Mouse (Mus musculus) myocyte (in vitro differentiated cells): Measurements from ENCODE around the gene Epsti1. TPM values are rescaled to one million over a fixed set of nuclear protein-coding genes. Genes with fewer than 3 reads are reported as not detected.
A peak's percentile ranks its signal among the peaks of the same experiment; 100 is the strongest.

Experiments
- H3K27me3 ChIP-seq: one replicate; pipeline ENCODE4 v1.6.1; 2011; ENCODE audit not compliant: control insufficient read depth, insufficient read depth, insufficient read length
- H3K36me3 ChIP-seq: one replicate; pipeline ENCODE4 v1.6.1; 2011; ENCODE audit not compliant: control insufficient read depth, insufficient read depth
- H3K4me2 ChIP-seq: one replicate; pipeline ENCODE4 v1.6.1; 2011; ENCODE audit warnings: low read depth, control low read depth
- H3K4me3 ChIP-seq: one replicate; pipeline ENCODE4 v1.5.1; 2011; ENCODE audit warnings: mild to moderate bottlenecking, control low read depth, moderate library complexity
- H3K79me2 ChIP-seq: one replicate; pipeline ENCODE4 v1.6.1; 2011; ENCODE audit not compliant: control insufficient read depth, insufficient read depth
- H3ac ChIP-seq: one replicate; pipeline ENCODE4 v1.6.1; 2011; ENCODE audit not compliant: control insufficient read depth, insufficient read length
- CEBPB ChIP-seq: IDR thresholded peaks from 2 replicates; pipeline ENCODE4 v1.6.1; 2011; ENCODE audit warnings: mild to moderate bottlenecking, moderate library complexity; ENCODE audit not compliant: poor library complexity, insufficient read depth, severe bottlenecking
- E2F4 ChIP-seq: IDR thresholded peaks from one replicate; pipeline ENCODE4 v1.6.1; 2011; ENCODE audit warnings: mild to moderate bottlenecking, control low read depth, moderate library complexity; ENCODE audit not compliant: insufficient read depth
- MAX ChIP-seq: IDR thresholded peaks from one replicate; pipeline ENCODE4 v1.6.1; 2011; ENCODE audit warnings: low read depth, mild to moderate bottlenecking, control low read depth
- MYOD1 ChIP-seq, 3 experiments: IDR thresholded peaks; one replicate each; pipeline ENCODE4 v1.6.1; 2011; ENCODE audit warnings: control low read depth in 2 of 3, low read depth in 2 of 3, mild to moderate bottlenecking in 2 of 3, moderate library complexity in 1 of 3; ENCODE audit not compliant: insufficient read length in 2 of 3, control insufficient read depth in 1 of 3
- MYOG ChIP-seq, 3 experiments: IDR thresholded peaks; one replicate each; pipeline ENCODE4 v1.6.1; 2011; ENCODE audit warnings: control low read depth in 2 of 3, low read depth in 2 of 3, mild to moderate bottlenecking in 2 of 3; ENCODE audit not compliant: insufficient read length in 2 of 3, control insufficient read depth in 1 of 3, insufficient read depth in 1 of 3
- POLR2A ChIP-seq: IDR thresholded peaks from one replicate; pipeline ENCODE4 v1.6.1; 2011; ENCODE audit warnings: low read depth, mild to moderate bottlenecking, control low read depth, moderate library complexity; ENCODE audit not compliant: insufficient read length
- POLR2AphosphoS2 ChIP-seq: IDR thresholded peaks from one replicate; pipeline ENCODE4 v1.6.1; 2011; ENCODE audit warnings: low read depth, control low read depth; ENCODE audit not compliant: insufficient read length
- REST ChIP-seq: IDR thresholded peaks from one replicate; pipeline ENCODE4 v1.6.1; 2011; ENCODE audit warnings: mild to moderate bottlenecking, control low read depth, moderate library complexity; ENCODE audit not compliant: insufficient read depth, insufficient read length
- SRF ChIP-seq: IDR thresholded peaks from one replicate; pipeline ENCODE4 v1.6.1; 2011; ENCODE audit warnings: low read depth; ENCODE audit not compliant: control insufficient read depth, insufficient read length
- TCF12 ChIP-seq: IDR thresholded peaks from one replicate; pipeline ENCODE4 v1.6.1; 2011; ENCODE audit warnings: mild to moderate bottlenecking, control low read depth; ENCODE audit not compliant: poor library complexity, insufficient read depth, severe bottlenecking
- TCF3 ChIP-seq: IDR thresholded peaks from one replicate; pipeline ENCODE4 v1.6.1; 2011; ENCODE audit warnings: low read depth, control low read depth; ENCODE audit not compliant: insufficient read length
- USF1 ChIP-seq: IDR thresholded peaks from one replicate; pipeline ENCODE4 v1.6.1; 2011; ENCODE audit warnings: low read depth, mild to moderate bottlenecking, control low read depth, moderate library complexity
- polyA plus RNA-seq: library from polyadenylated mRNA; unstranded; fragments of >200 nt; fragmentation: generic; extraction: Trizol; gene quantifications from one replicate; pipeline ENCODE4 v1.2.1, GENCODE M21; 2012; ENCODE audit warnings: missing spikeins

Epsti1 gene
- polyA plus RNA-seq, 1 experiment = 0.07 TPM

DNA sequence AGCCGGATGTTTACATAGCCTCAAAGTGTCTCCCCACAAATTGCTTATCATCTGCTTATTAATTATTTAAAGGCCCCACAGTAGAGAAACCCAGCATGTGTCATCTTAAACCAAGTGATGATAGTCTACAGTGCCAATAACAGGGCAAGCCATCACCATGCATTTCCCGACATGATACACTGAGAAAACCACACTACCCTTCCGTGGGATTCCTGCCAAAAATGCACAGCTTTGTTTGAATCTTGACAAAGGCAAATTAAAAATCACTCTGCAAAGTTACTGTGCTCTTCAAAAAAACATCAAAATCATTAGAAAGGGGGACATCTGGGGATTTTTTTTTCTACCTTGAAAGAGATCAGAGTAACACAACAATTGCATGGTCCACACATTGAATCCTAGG, 17.7 kb upstream of the Epsti1 start:
- TF ChIP-seq MAX (no peak), MYOD1 (IDR thresholded peaks at IDR 0.05; ENCODE audit: control insufficient read depth in 1 of 3, insufficient read length in 2 of 3, low read depth in 2 of 3) (no peak)
- peak overlapping the region; percentile 56 for H3K4me2 ChIP-seq
- no peaks in the 10 kb centered on the region for H3K36me3 ChIP-seq
- no peaks in the 10 kb centered on the region for H3K79me2 ChIP-seq
- no peaks in the 10 kb centered on the region for H3K27me3 ChIP-seq
- H3ac ChIP-seq = no peak overlapping the region
- no peak overlapping the region for H3K4me3 ChIP-seq

DNA sequence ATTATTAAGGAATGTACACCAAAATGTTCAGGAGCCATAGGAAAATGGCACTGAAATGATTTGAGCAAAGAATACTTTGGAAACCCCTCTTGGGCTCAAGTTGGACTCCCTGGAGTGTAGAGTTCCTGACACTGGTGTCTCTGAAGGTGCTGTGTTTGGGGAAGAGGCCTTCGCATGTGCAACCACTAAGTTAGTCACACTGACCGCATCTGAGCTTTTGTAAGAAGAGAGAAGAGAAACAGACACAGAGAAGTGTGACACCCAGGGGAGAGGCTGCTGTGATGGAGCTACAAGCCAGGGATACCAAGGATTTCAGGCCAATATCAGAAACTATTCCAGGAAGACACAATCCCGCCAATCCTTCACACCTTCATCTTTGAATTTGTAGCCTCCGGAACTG, 17.1 kb upstream of the Epsti1 start:
- peak overlapping the region; percentile 56 for H3K4me2 ChIP-seq
- H3K36me3 ChIP-seq = no peaks in the 10 kb centered on the region
- H3K79me2 ChIP-seq = no peaks in the 10 kb centered on the region
- TF ChIP-seq TCF12 (no peak), POLR2AphosphoS2 (no peak), TCF3 (no peak), E2F4 (no peak), CEBPB (no peak), REST (no peak)
- no peaks in the 10 kb centered on the region for H3K27me3 ChIP-seq
- no peak overlapping the region for H3K4me3 ChIP-seq
- H3ac ChIP-seq = no peak overlapping the region

DNA sequence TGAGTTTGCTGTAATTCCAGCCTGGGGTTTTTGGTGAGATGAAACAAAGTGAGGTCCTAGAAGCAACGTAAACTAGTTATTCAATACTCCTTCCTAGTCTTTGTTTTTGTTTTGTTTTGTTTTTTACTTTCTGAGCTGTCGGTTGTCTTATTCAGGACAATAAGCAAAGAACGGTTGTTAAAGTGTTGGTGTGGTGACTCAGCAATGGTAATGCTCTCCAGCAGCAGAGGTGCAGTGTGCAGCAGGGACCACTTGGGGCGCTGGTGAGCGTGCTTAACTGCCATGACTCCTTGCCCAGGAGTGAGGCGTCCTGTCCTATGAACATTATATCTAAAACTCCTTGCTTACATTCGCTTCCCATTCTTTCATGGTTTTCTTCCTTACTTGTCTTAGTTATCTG, 14.1 kb upstream of the Epsti1 start:
- TF ChIP-seq TCF3 = no peak
- Histone ChIP-seq H3K4me3 (no peak overlapping the region), H3K79me2 (no peaks in the 10 kb centered on the region), H3ac (no peak overlapping the region), H3K4me2 (no peak overlapping the region), H3K27me3 (no peaks in the 10 kb centered on the region), H3K36me3 (no peaks in the 10 kb centered on the region)

DNA sequence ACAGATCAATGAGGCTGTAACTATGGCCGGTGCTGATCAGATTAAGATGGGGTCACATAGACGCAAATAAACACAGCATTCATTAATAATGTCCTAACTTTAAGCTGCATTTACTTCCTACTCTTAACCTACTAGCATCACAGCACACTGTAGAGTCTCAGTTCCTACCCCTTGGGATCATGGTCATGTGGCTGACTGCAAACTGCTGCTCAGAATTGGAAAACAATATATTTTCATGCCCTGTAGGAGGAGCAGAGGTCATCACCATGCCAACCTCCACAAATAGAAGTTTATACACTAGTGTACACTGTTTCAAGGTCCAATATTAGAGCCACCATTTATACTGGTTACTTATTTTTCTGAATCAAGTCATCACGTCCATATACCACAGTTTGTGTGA, 8.1 kb upstream of the Epsti1 start:
- Histone ChIP-seq H3K79me2 (no peaks in the 10 kb centered on the region), H3K4me3 (no peak overlapping the region), H3K27me3 (no peaks in the 10 kb centered on the region), H3K36me3 (no peaks in the 10 kb centered on the region), H3K4me2 (no peak overlapping the region), H3ac (no peak overlapping the region)
- TF ChIP-seq CEBPB = no peak
- no peak for TF ChIP-seq POLR2AphosphoS2
- TF ChIP-seq USF1 = no peak

DNA sequence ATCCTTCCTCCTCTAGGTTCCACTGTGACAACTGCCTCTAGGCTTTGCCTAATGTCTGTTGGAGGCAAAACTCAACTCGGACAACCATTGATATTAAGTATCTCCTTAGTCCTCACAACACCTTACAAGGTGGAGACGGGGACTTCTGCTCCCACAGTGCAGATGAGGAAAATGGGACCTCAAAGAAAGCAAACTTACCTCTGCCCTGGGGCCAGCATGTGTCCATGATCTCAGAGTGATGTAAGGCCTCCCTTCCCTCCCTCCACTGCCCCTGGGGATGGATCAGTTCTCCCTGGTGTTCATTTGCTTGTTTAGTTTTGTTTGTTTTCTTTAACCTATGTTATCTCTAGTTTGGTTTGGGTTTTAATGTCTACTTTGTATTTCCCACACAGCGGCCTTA, 1.5 kb upstream of the Epsti1 start:
- no peak overlapping the region for H3K4me3 ChIP-seq
- no peak overlapping the region for H3K4me2 ChIP-seq
- no peak overlapping the region for H3ac ChIP-seq
- no peaks in the 10 kb centered on the region for H3K27me3 ChIP-seq
- no peaks in the 10 kb centered on the region for H3K36me3 ChIP-seq
- TF ChIP-seq TCF3 = no peak
- TF ChIP-seq E2F4 = no peak
- no peak for TF ChIP-seq USF1
- TF ChIP-seq POLR2A = no peak
- TF ChIP-seq MAX = no peak
- no peak for TF ChIP-seq CEBPB
- no peak for TF ChIP-seq MYOG (IDR thresholded peaks at IDR 0.05; ENCODE audit: control insufficient read depth in 1 of 3, insufficient read depth in 1 of 3, insufficient read length in 2 of 3, low read depth in 2 of 3)
- TF ChIP-seq REST = no peak
- TF ChIP-seq POLR2AphosphoS2 = no peak
- no peak for TF ChIP-seq SRF
- no peak for TF ChIP-seq MYOD1 (IDR thresholded peaks at IDR 0.05; ENCODE audit: control insufficient read depth in 1 of 3, insufficient read length in 2 of 3, low read depth in 2 of 3)
- H3K79me2 ChIP-seq = no peaks in the 10 kb centered on the region

DNA sequence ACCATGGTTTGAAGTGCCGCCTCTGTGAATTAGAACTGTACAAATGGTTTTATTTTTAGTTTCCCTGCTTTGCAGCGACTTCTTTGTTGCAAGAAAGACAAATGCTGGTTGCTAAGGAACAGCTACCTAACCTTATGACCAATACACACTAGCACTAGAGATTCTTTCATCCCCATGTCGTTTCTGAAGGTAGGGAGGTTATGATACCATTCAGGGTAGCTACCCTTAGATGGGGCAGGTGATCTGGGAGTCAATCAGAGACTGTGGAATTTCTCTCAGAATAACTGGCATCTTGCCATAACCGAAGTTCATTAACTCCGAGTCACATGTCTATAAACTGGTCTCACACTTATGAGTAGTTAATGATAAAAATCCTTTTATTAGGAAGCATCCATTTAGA, 1.4 kb downstream of the Epsti1 start:
- Histone ChIP-seq H3K79me2 (no peaks in the 10 kb centered on the region), H3K4me2 (no peak overlapping the region)
- no peak for TF ChIP-seq USF1
- TF ChIP-seq MAX = no peak
- TF ChIP-seq MYOG (IDR thresholded peaks at IDR 0.05; ENCODE audit: control insufficient read depth in 1 of 3, insufficient read depth in 1 of 3, insufficient read length in 2 of 3, low read depth in 2 of 3) = no peak
- TF ChIP-seq TCF12 = no peak
- no peak for TF ChIP-seq POLR2AphosphoS2
- no peak for TF ChIP-seq CEBPB
- TF ChIP-seq TCF3 = no peak
- TF ChIP-seq MYOD1 (IDR thresholded peaks at IDR 0.05; ENCODE audit: control insufficient read depth in 1 of 3, insufficient read length in 2 of 3, low read depth in 2 of 3) = no peak
- TF ChIP-seq E2F4 = no peak
- TF ChIP-seq REST = no peak
- no peak for TF ChIP-seq SRF
- TF ChIP-seq POLR2A = no peak

More for the DNA sequence above, 1.4 kb downstream of the Epsti1 start:
- Histone ChIP-seq H3K36me3 (no peaks in the 10 kb centered on the region), H3K27me3 (no peaks in the 10 kb centered on the region), H3ac (no peak overlapping the region), H3K4me3 (no peak overlapping the region)
